ENCODE assay signal across 8 mouse cellular contexts in genomic region chr15:100598287-100598882, GRCm38 (mm10). TPM values are rescaled to one million over a fixed set of nuclear protein-coding genes. Genes with fewer than 3 reads are reported as not detected.
DNase-seq lines count a peak whose midpoint lies in the region; ATAC-seq lines count a peak whose summit lies in the region.

No protein-coding gene starts in this region.

- no peak overlapping the region for H3K27ac ChIP-seq in kidney, embryonic 14.5 days (ENCODE audit: low read depth, low read length)
- H3K27ac ChIP-seq in hindbrain, embryonic 10.5 days, result no peak overlapping the region
- H3K27ac ChIP-seq in stomach, embryonic 14.5 days (ENCODE audit: low read length), result no peak overlapping the region

- DNase-seq in kidney, postnatal 14 days, result no peak
- DNase-seq in hindbrain, embryonic 10.5 days (ENCODE audit: low spot score), result no peak
- peak; percentile 73 to 78 for DNase-seq in lung, adult 18-20 months
- DNase-seq in left cerebral cortex, adult 9 months (ENCODE audit: low spot score in 2 of 2), result no peak
- DNase-seq in cerebellum, adult 18-20 months, result no peak
- no peak for DNase-seq in gastrocnemius, postnatal 36 days

- peak overlapping the region; percentile 98 for H3K4me2 ChIP-seq in kidney, embryonic 14.5 days (replicated peaks; ENCODE audit: low read depth, low read length)
- H3K4me2 ChIP-seq in stomach, embryonic 14.5 days (replicated peaks; ENCODE audit: low read depth, low read length), result peak overlapping the region; percentile 98

- intact Hi-C loops in gastrocnemius, postnatal 36 days (cut with DNase I), result no loop called here

- ATAC-seq in kidney, embryonic 14.5 days (ENCODE audit: low FRiP score, low TSS enrichment), result no peak
- no peak for ATAC-seq in stomach, embryonic 14.5 days (ENCODE audit: insufficient number of reproducible peaks, insufficient read depth, low FRiP score, low read depth)

- H3K9me3 ChIP-seq in kidney, embryonic 14.5 days (ENCODE audit: control insufficient read depth, low read length), result no peaks in the 10 kb centered on the region
- H3K9me3 ChIP-seq in hindbrain, embryonic 10.5 days, result no peaks in the 10 kb centered on the region
- H3K9me3 ChIP-seq in stomach, embryonic 14.5 days (ENCODE audit: control insufficient read depth, low read depth, low read length), result no peaks in the 10 kb centered on the region

- peaks cover 7% of the 10 kb centered on the region; the same call in 1 of the 2 replicates for H3K4me1 ChIP-seq in kidney, embryonic 14.5 days (ENCODE audit: control insufficient read depth, insufficient read depth, low read length)
- H3K4me1 ChIP-seq in hindbrain, embryonic 10.5 days (replicated peaks), result peaks cover 36% of the 10 kb centered on the region
- H3K4me1 ChIP-seq in stomach, embryonic 14.5 days (ENCODE audit: control insufficient read depth, insufficient read depth, low read length), result 0 out of 2 replicates have a peak, but pooled peaks cover 4% of the 10 kb centered on the region

- 17% methylated on average over 9 of the region's 9 CpGs for WGBS in kidney, embryonic 14.5 days
- 28% methylated on average over 9 of the region's 9 CpGs for whole genome bisulfite sequencing in hindbrain, embryonic 10.5 days
- WGBS in stomach, embryonic 14.5 days, result 25% methylated on average over 9 of the region's 9 CpGs

- 0 out of 2 replicates have a peak overlapping the region, but pooled peaks have one; percentile 87 for H3K9ac ChIP-seq in kidney, embryonic 14.5 days (ENCODE audit: low read depth, low read length)
- H3K9ac ChIP-seq in stomach, embryonic 14.5 days (replicated peaks; ENCODE audit: low read depth, low read length), result no peak overlapping the region

- peak overlapping the region; percentile 80 for H3K4me3 ChIP-seq in kidney, embryonic 14.5 days (ENCODE audit: low read length)
- H3K4me3 ChIP-seq in hindbrain, embryonic 10.5 days, result peak overlapping the region; percentile 82
- peak overlapping the region; percentile 74 for H3K4me3 ChIP-seq in stomach, embryonic 14.5 days (ENCODE audit: low read depth, low read length)

- H3K27me3 ChIP-seq in kidney, embryonic 14.5 days (ENCODE audit: control insufficient read depth, insufficient read depth, low read length), result peaks cover 6% of the 10 kb centered on the region; the same call in 1 of the 2 replicates
- H3K27me3 ChIP-seq in hindbrain, embryonic 10.5 days (ENCODE audit: insufficient read depth, poor library complexity, severe bottlenecking), result peaks cover 63% of the 10 kb centered on the region
- no peaks in the 10 kb centered on the region for H3K27me3 ChIP-seq in stomach, embryonic 14.5 days (ENCODE audit: control insufficient read depth, insufficient read depth, low read length)

- no peaks in the 10 kb centered on the region for H3K36me3 ChIP-seq in kidney, embryonic 14.5 days (ENCODE audit: control insufficient read depth, insufficient read depth, low read length)
- H3K36me3 ChIP-seq in hindbrain, embryonic 10.5 days, result no peaks in the 10 kb centered on the region
- no peaks in the 10 kb centered on the region for H3K36me3 ChIP-seq in stomach, embryonic 14.5 days (ENCODE audit: control insufficient read depth, insufficient read depth, low read length)

RNA-seq across cellular contexts. Expression of gene Pou6f1, which starts 1.4 kb away (rescaled TPM):
- 9.6 and 14.6 TPM in 2 replicates for polyA plus RNA-seq in kidney, embryonic 14.5 days (2014; fragmentation: Nextera tagmentation; extraction: Ambion mirVana)
- polyA plus RNA-seq in hindbrain, embryonic 10.5 days (2016; fragmentation: Nextera tagmentation; extraction: Ambion mirVana), result 4.5 and 9.8 TPM in 2 replicates
- 9.3 and 9.6 TPM in 2 replicates for polyA plus RNA-seq in stomach, embryonic 14.5 days (2014; fragmentation: Nextera tagmentation; extraction: Ambion mirVana)
- 10 to 100 TPM; 10.4 to 14.1 TPM for total RNA-seq in gastrocnemius, postnatal 36 days (2021)

RNA-seq across cellular contexts. Expression of gene Dazap2, which starts 16.8 kb away (rescaled TPM):
- 236 and 274 TPM in 2 replicates for polyA plus RNA-seq in kidney, embryonic 14.5 days (2014; fragmentation: Nextera tagmentation; extraction: Ambion mirVana)
- polyA plus RNA-seq in hindbrain, embryonic 10.5 days (2016; fragmentation: Nextera tagmentation; extraction: Ambion mirVana), result 231 and 240 TPM in 2 replicates
- polyA plus RNA-seq in stomach, embryonic 14.5 days (2014; fragmentation: Nextera tagmentation; extraction: Ambion mirVana), result 232 and 245 TPM in 2 replicates
- 10 to 100 TPM; 50.3 to 66.5 TPM for total RNA-seq in gastrocnemius, postnatal 36 days (2021)

RNA-seq across cellular contexts. Expression of gene Smagp, which starts 38.4 kb away (rescaled TPM):
- 26.4 and 28.4 TPM in 2 replicates for polyA plus RNA-seq in kidney, embryonic 14.5 days (2014; fragmentation: Nextera tagmentation; extraction: Ambion mirVana)
- polyA plus RNA-seq in hindbrain, embryonic 10.5 days (2016; fragmentation: Nextera tagmentation; extraction: Ambion mirVana), result 5.7 and 6.5 TPM in 2 replicates
- polyA plus RNA-seq in stomach, embryonic 14.5 days (2014; fragmentation: Nextera tagmentation; extraction: Ambion mirVana), result 33.3 and 36.8 TPM in 2 replicates
- total RNA-seq in gastrocnemius, postnatal 36 days (2021), result 1 to 10 TPM; 2.4 to 4.1 TPM

RNA-seq across cellular contexts. Expression of gene Tfcp2, which starts 46.6 kb away (rescaled TPM):
- 17.7 and 32.9 TPM in 2 replicates for polyA plus RNA-seq in kidney, embryonic 14.5 days (2014; fragmentation: Nextera tagmentation; extraction: Ambion mirVana)
- polyA plus RNA-seq in hindbrain, embryonic 10.5 days (2016; fragmentation: Nextera tagmentation; extraction: Ambion mirVana), result 34.6 and 36.9 TPM in 2 replicates
- polyA plus RNA-seq in stomach, embryonic 14.5 days (2014; fragmentation: Nextera tagmentation; extraction: Ambion mirVana), result 26.5 and 30.1 TPM in 2 replicates
- 10 to 100 TPM in 1 of 2 experiments, 1 to 10 TPM in 1; 9.2 to 10.8 TPM for total RNA-seq in gastrocnemius, postnatal 36 days (2021)

Comparison
In these comparisons a context has a peak if more than half of its experiments do, and no peak if none do; other contexts are left out.
1. DNase-seq: peak in lung, adult 18-20 months (2 of 2); none in kidney, postnatal 14 days (single experiment), hindbrain, embryonic 10.5 days (single experiment), left cerebral cortex, adult 9 months (0 of 2), cerebellum, adult 18-20 months (0 of 2) and gastrocnemius, postnatal 36 days (0 of 2).
2. Peak in every context shown above with its lines, with median percentiles within 50 percentile points of each other: H3K4me3 ChIP-seq.